Mouse (Mus musculus): ENCODE measurements around the gene Tnfrsf8. TPM values are rescaled to one million over a fixed set of nuclear protein-coding genes. Genes with fewer than 3 reads are reported as not detected.
A peak's percentile ranks its signal among the peaks of the same experiment; 100 is the strongest.
"Not testable (repeated sequence)": the region's sequence is repeated elsewhere in the genome, so short reads cannot be mapped to it uniquely, and the experiment has no call there.

Tnfrsf8 gene
- 0.18 and 2.3 TPM in 2 replicates for polyA plus RNA-seq (2015; fragmentation: Nextera tagmentation; extraction: Ambion mirVana)

GRCm38 (mm10) chr4:145314836-145315467 is at the start of gene Tnfrsf8:
Gene Tnfrsf8, minus strand, starts transcription at chr4:145315164.
- 4% methylated on average over 24 of the region's 24 CpGs for WGBS
- no peak within 1 kb of the TSS for H3K9ac ChIP-seq
- peaks cover 32% of the 10 kb centered on the region for H3K27me3 ChIP-seq
- no peaks in the 10 kb centered on the region for H3K4me1 ChIP-seq (replicated peaks)
- no peak within 1 kb of the TSS for H3K27ac ChIP-seq
- no peak within 1 kb of the TSS for H3K4me3 ChIP-seq
- no peaks in the 10 kb centered on the region for H3K36me3 ChIP-seq
- 0 out of 2 replicates have a peak, but pooled peaks cover 1% of the 10 kb centered on the region for H3K9me3 ChIP-seq (replicated peaks)
- ATAC-seq (replicated peaks; ENCODE audit: insufficient number of reproducible peaks, insufficient read depth, low FRiP score, low read depth): no peak
- H3K4me2 ChIP-seq: no peak within 1 kb of the TSS

- H3K9me3 ChIP-seq (replicated peaks); H3K9ac ChIP-seq; ATAC-seq (replicated peaks; ENCODE audit: insufficient number of reproducible peaks, insufficient read depth, low FRiP score, low read depth); H3K27me3 ChIP-seq; H3K36me3 ChIP-seq; H3K4me2 ChIP-seq; H3K4me3 ChIP-seq; H3K4me1 ChIP-seq (replicated peaks); H3K27ac ChIP-seq: not testable (repeated sequence)
These were observed 46.7 kb upstream of the Tnfrsf8 start for GRCm38 (mm10) chr4:145361635-145362034.

- Histone ChIP-seq H3K9ac (no peak overlapping the region), H3K4me2 (peak overlapping the region; percentile 53), H3K4me3 (peak overlapping the region; percentile 19), H3K27ac (no peak overlapping the region), H3K9me3 (replicated peaks) (no peaks in the 10 kb centered on the region), H3K36me3 (no peaks in the 10 kb centered on the region), H3K4me1 (replicated peaks) (no peaks in the 10 kb centered on the region), H3K27me3 (no peaks in the 10 kb centered on the region)
- WGBS: 4% methylated on average over 12 of the region's 12 CpGs
- no peak for ATAC-seq (replicated peaks; ENCODE audit: insufficient number of reproducible peaks, insufficient read depth, low FRiP score, low read depth)
These were observed 46.1 kb upstream of the Tnfrsf8 start for GRCm38 (mm10) chr4:145361065-145361464.

GRCm38 (mm10) chr4:145360567-145360966 is 45.6 kb upstream of the Tnfrsf8 start:
- H3K4me2 ChIP-seq: peak overlapping the region; percentile 53
- no peaks in the 10 kb centered on the region for H3K9me3 ChIP-seq (replicated peaks)
- no peaks in the 10 kb centered on the region for H3K27me3 ChIP-seq
- 54% methylated on average over 1 of the region's 1 CpGs for WGBS
- no peak for ATAC-seq (replicated peaks; ENCODE audit: insufficient number of reproducible peaks, insufficient read depth, low FRiP score, low read depth)
- no peak overlapping the region for H3K9ac ChIP-seq
- H3K27ac ChIP-seq: no peak overlapping the region
- H3K4me1 ChIP-seq (replicated peaks): no peaks in the 10 kb centered on the region
- no peak overlapping the region for H3K4me3 ChIP-seq
- no peaks in the 10 kb centered on the region for H3K36me3 ChIP-seq

GRCm38 (mm10) chr4:145356234-145356633 is 41.3 kb upstream of the Tnfrsf8 start:
- H3K4me1 ChIP-seq (replicated peaks): no peaks in the 10 kb centered on the region
- no peak overlapping the region for H3K9ac ChIP-seq
- no peak overlapping the region for H3K4me3 ChIP-seq
- H3K9me3 ChIP-seq (replicated peaks): no peaks in the 10 kb centered on the region
- H3K36me3 ChIP-seq: no peaks in the 10 kb centered on the region
- H3K27ac ChIP-seq: no peak overlapping the region
- no peak overlapping the region for H3K4me2 ChIP-seq
- no peak for ATAC-seq (replicated peaks; ENCODE audit: insufficient number of reproducible peaks, insufficient read depth, low FRiP score, low read depth)
- H3K27me3 ChIP-seq: no peaks in the 10 kb centered on the region

GRCm38 (mm10) chr4:145353855-145354254 is 38.9 kb upstream of the Tnfrsf8 start:
- H3K36me3 ChIP-seq: no peaks in the 10 kb centered on the region
- H3K27ac ChIP-seq: no peak overlapping the region
- no peak overlapping the region for H3K4me3 ChIP-seq
- no peaks in the 10 kb centered on the region for H3K4me1 ChIP-seq (replicated peaks)
- no peak overlapping the region for H3K4me2 ChIP-seq
- WGBS: 41% methylated on average over 2 of the region's 2 CpGs
- ATAC-seq (replicated peaks; ENCODE audit: insufficient number of reproducible peaks, insufficient read depth, low FRiP score, low read depth): peak; percentile 27; the same call in 1 of the 2 replicates
- H3K9ac ChIP-seq: no peak overlapping the region
- H3K9me3 ChIP-seq (replicated peaks): no peaks in the 10 kb centered on the region; the same call in 1 of the 2 replicates
- H3K27me3 ChIP-seq: no peaks in the 10 kb centered on the region

- no peak overlapping the region for H3K27ac ChIP-seq
- no peaks in the 10 kb centered on the region; the same call in 1 of the 2 replicates for H3K9me3 ChIP-seq (replicated peaks)
- no peak for ATAC-seq (replicated peaks; ENCODE audit: insufficient number of reproducible peaks, insufficient read depth, low FRiP score, low read depth)
- H3K9ac ChIP-seq: no peak overlapping the region
- no peak overlapping the region for H3K4me2 ChIP-seq
- no peaks in the 10 kb centered on the region for H3K4me1 ChIP-seq (replicated peaks)
- 81% methylated on average over 1 of the region's 1 CpGs for WGBS
- H3K36me3 ChIP-seq: no peaks in the 10 kb centered on the region
- H3K4me3 ChIP-seq: no peak overlapping the region
- H3K27me3 ChIP-seq: no peaks in the 10 kb centered on the region
These were observed 30.0 kb upstream of the Tnfrsf8 start for GRCm38 (mm10) chr4:145344948-145345347.

- Histone ChIP-seq H3K4me1 (replicated peaks) (no peaks in the 10 kb centered on the region), H3K27ac (no peak overlapping the region), H3K36me3 (no peaks in the 10 kb centered on the region), H3K27me3 (no peaks in the 10 kb centered on the region), H3K4me2 (no peak overlapping the region), H3K9ac (no peak overlapping the region), H3K4me3 (no peak overlapping the region), H3K9me3 (replicated peaks) (no peaks in the 10 kb centered on the region)
- ATAC-seq (replicated peaks; ENCODE audit: insufficient number of reproducible peaks, insufficient read depth, low FRiP score, low read depth): no peak
- 72% methylated on average over 6 of the region's 6 CpGs for WGBS
These were observed 27.2 kb upstream of the Tnfrsf8 start for GRCm38 (mm10) chr4:145341879-145342809.

GRCm38 (mm10) chr4:145337906-145338858 is 23.2 kb upstream of the Tnfrsf8 start:
- H3K4me3 ChIP-seq: no peak overlapping the region
- no peaks in the 10 kb centered on the region for H3K4me1 ChIP-seq (replicated peaks)
- H3K4me2 ChIP-seq: no peak overlapping the region
- WGBS: 67% methylated on average over 9 of the region's 9 CpGs
- no peak overlapping the region for H3K9ac ChIP-seq
- no peaks in the 10 kb centered on the region for H3K27me3 ChIP-seq
- H3K27ac ChIP-seq: no peak overlapping the region
- no peaks in the 10 kb centered on the region for H3K36me3 ChIP-seq
- H3K9me3 ChIP-seq (replicated peaks): no peaks in the 10 kb centered on the region
- ATAC-seq (replicated peaks; ENCODE audit: insufficient number of reproducible peaks, insufficient read depth, low FRiP score, low read depth): 0 out of 2 replicates have a peak, but pooled peaks have one; percentile 15

- Histone ChIP-seq H3K27me3 (no peaks in the 10 kb centered on the region), H3K27ac (no peak overlapping the region), H3K9ac (no peak overlapping the region), H3K9me3 (replicated peaks) (no peaks in the 10 kb centered on the region), H3K4me1 (replicated peaks) (no peaks in the 10 kb centered on the region), H3K4me3 (no peak overlapping the region), H3K36me3 (no peaks in the 10 kb centered on the region), H3K4me2 (no peak overlapping the region)
- ATAC-seq (replicated peaks; ENCODE audit: insufficient number of reproducible peaks, insufficient read depth, low FRiP score, low read depth): no peak; the same call in 1 of the 2 replicates
- WGBS: 77% methylated on average over 5 of the region's 5 CpGs
These were observed 21.6 kb upstream of the Tnfrsf8 start for GRCm38 (mm10) chr4:145336587-145336986.

- WGBS: 59% methylated on average over 1 of the region's 1 CpGs
- Histone ChIP-seq H3K9me3 (replicated peaks) (no peaks in the 10 kb centered on the region), H3K4me2 (no peak overlapping the region), H3K27me3 (no peaks in the 10 kb centered on the region), H3K4me1 (replicated peaks) (no peaks in the 10 kb centered on the region), H3K9ac (no peak overlapping the region), H3K4me3 (no peak overlapping the region), H3K27ac (no peak overlapping the region), H3K36me3 (no peaks in the 10 kb centered on the region)
- no peak for ATAC-seq (replicated peaks; ENCODE audit: insufficient number of reproducible peaks, insufficient read depth, low FRiP score, low read depth)
These were observed 21.1 kb upstream of the Tnfrsf8 start for GRCm38 (mm10) chr4:145336019-145336418.

Measured in heart, embryonic 15.5 days (tissue).